Mouse (Mus musculus) kidney, embryonic 14.5 days (tissue): ENCODE results near the gene Rab31. TPM values are rescaled to one million over a fixed set of nuclear protein-coding genes. Genes with fewer than 3 reads are reported as not detected.

Experiments
- ATAC-seq: fragments of 200-750 bp; cut with Nextera tagmentation; 2 replicates; pipeline ENCODE4 v1.8.0; 2017; ENCODE audit warnings: moderate number of reproducible peaks, mild to moderate bottlenecking, moderate TSS enrichment, moderate library complexity; ENCODE audit not compliant: low FRiP score, low TSS enrichment
- H3K27ac ChIP-seq: fragments of 300-500 bp; sonication (generic); 2 replicates; pipeline ENCODE4 v1.5.1; 2014; ENCODE audit warnings: low read depth, mild to moderate bottlenecking, low read length, moderate library complexity, mixed read lengths
- H3K27me3 ChIP-seq: fragments of 300-500 bp; sonication (generic); 2 replicates; pipeline ENCODE4 v1.6.1; 2014; ENCODE audit warnings: mild to moderate bottlenecking, low read length; ENCODE audit not compliant: control insufficient read depth, insufficient read depth
- H3K36me3 ChIP-seq: fragments of 300-500 bp; sonication (generic); 2 replicates; pipeline ENCODE4 v1.6.1; 2014; ENCODE audit warnings: low read length, mixed read lengths; ENCODE audit not compliant: control insufficient read depth, insufficient read depth
- H3K4me1 ChIP-seq: fragments of 300-500 bp; sonication (generic); 2 replicates; pipeline ENCODE4 v1.6.1; 2014; ENCODE audit warnings: low read length, mixed read lengths; ENCODE audit not compliant: control insufficient read depth, insufficient read depth
- H3K4me2 ChIP-seq: fragments of 300-500 bp; sonication (generic); replicated peaks from 2 replicates; pipeline ENCODE4 v1.6.1; 2014; ENCODE audit warnings: low read depth, mild to moderate bottlenecking, low read length
- H3K4me3 ChIP-seq: fragments of 300-500 bp; sonication (generic); 2 replicates; pipeline ENCODE4 v1.5.1; 2014; ENCODE audit warnings: mild to moderate bottlenecking, low read length
- H3K9ac ChIP-seq: fragments of 300-500 bp; sonication (generic); 2 replicates; pipeline ENCODE4 v1.6.1; 2014; ENCODE audit warnings: low read depth, mild to moderate bottlenecking, low read length, moderate library complexity
- H3K9me3 ChIP-seq: fragments of 300-500 bp; sonication (generic); 2 replicates; pipeline ENCODE4 v1.6.1; 2016; ENCODE audit warnings: low read length; ENCODE audit not compliant: control insufficient read depth
- polyA plus RNA-seq: library from polyadenylated mRNA; unstranded; fragments of >200 nt; fragmentation: Nextera tagmentation; extraction: Ambion mirVana; gene quantifications from 2 replicates; pipeline ENCODE4 v1.2.1, GENCODE M21; 2014

The Rab31 gene
- polyA plus RNA-seq, 1 experiment from 2014 or later = 38.0 TPM

DNA sequence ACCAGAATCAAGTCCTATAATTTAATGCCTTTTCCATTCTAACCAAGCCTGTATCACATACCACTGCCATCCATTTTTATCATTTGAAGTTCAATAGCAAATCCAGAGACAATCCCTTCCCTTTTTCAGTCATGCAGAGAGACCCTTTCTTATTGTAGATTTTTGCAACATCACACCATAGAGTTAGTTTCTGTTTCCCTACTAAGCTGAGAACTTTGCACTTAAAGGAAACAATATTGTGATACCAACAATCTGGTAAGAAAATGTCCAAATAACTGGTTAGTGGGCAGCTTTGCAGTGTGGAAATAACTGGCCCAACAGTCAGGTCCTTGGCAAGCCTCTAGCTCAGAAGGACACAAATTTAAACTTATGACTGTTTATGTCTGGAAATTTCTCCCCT lies 167.7 kb downstream of the Rab31 start:
- Histone ChIP-seq H3K27me3 (no peaks in the 10 kb centered on the region), H3K4me3 (no peak overlapping the region), H3K4me2 (no peak overlapping the region), H3K4me1 (peaks cover 14% of the 10 kb centered on the region; the same call in 1 of the 2 replicates), H3K36me3 (no peaks in the 10 kb centered on the region), H3K9ac (no peak overlapping the region), H3K9me3 (no peaks in the 10 kb centered on the region), H3K27ac (no peak overlapping the region)
- no peak for ATAC-seq

DNA sequence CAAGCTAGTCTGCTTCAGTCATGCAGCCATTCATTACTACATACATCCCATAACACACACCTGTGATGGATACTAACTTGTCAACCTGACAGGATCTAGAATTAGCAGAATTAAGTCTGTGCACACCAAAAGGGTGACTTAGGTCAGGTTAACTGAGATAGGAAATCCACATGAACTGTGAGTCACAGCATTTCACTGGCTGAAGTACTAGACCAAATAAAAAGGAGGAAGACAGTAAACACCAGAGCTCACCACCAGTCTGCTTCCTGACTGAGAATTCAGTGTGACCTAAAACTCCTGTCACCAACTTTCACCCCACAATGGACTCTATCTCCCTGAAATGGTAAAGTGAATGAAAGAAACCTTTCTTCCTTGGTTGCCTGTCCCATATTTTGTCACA lies 168.2 kb downstream of the Rab31 start:
- Histone ChIP-seq H3K9ac (no peak overlapping the region), H3K27ac (no peak overlapping the region), H3K4me3 (no peak overlapping the region), H3K27me3 (no peaks in the 10 kb centered on the region), H3K4me1 (peaks cover 14% of the 10 kb centered on the region; the same call in 1 of the 2 replicates), H3K4me2 (no peak overlapping the region), H3K9me3 (no peaks in the 10 kb centered on the region), H3K36me3 (no peaks in the 10 kb centered on the region)
- ATAC-seq = no peak

Other genes starting within 250 kb of the Rab31 start
- not detected in 2 replicates for gene Tmem232, start 232.0 kb downstream of the Rab31 start, polyA plus RNA-seq
- gene Vapa, start 159.2 kb downstream of the Rab31 start, polyA plus RNA-seq = 190 and 201 TPM in 2 replicates
- not detected in 2 replicates for gene Txndc2, start 130.6 kb downstream of the Rab31 start, polyA plus RNA-seq
- gene Ppp4r1, start 9.8 kb upstream of the Rab31 start, polyA plus RNA-seq = 37.4 and 53.5 TPM in 2 replicates
- gene Ralbp1, start 113.0 kb upstream of the Rab31 start, polyA plus RNA-seq = 61.3 and 76.6 TPM in 2 replicates
- gene Twsg1, start 178.5 kb upstream of the Rab31 start, polyA plus RNA-seq = 84.6 and 146 TPM in 2 replicates